Mouse (Mus musculus) cortical plate, adult 2 months (tissue): ENCODE data around the gene Nek11.

Source experiments
- CTCF ChIP-seq: fragments of 200-500 bp; IDR thresholded peaks from 2 replicates; pipeline ENCODE4 v1.5.1; 2011; ENCODE audit warnings: mild to moderate bottlenecking, control low read depth, low read length; ENCODE audit not compliant: insufficient read depth; ENCODE audit errors: extremely low read depth
- POLR2A ChIP-seq: fragments of 200-500 bp; IDR thresholded peaks from 2 replicates; pipeline ENCODE4 v1.6.1; 2011; ENCODE audit warnings: mild to moderate bottlenecking, low read length, control low read depth; ENCODE audit not compliant: insufficient read depth; ENCODE audit errors: extremely low read depth

DNA sequence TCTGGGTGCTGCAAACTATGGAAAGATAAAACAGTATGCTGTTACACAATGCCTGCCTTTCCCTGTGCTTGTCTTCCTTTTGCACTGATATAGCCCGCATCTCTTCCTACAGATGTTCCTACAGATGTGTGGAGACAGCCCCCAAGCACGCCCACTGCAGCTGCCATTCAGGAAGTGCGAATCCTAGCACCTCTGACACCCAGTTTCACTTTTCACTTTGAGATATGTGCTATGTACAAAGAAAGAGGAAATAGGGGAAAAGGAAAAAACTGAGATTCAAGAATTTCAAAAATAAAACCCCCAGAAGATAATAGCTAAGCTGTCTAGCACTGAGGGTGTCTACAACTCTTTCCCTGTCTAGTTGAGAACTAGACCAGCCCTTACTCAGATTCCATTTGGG lies 208.6 kb downstream of the Nek11 start:
- no peak for TF ChIP-seq POLR2A
- TF ChIP-seq CTCF, result no peak
